Mouse (Mus musculus) forebrain, embryonic 15.5 days (tissue): ENCODE results near the gene Dnmt3a. TPM values are rescaled to one million over a fixed set of nuclear protein-coding genes. Genes with fewer than 3 reads are reported as not detected.

ENCODE experiments used
- ATAC-seq: fragments of 200-750 bp; cut with Nextera tagmentation; replicated peaks from 2 replicates; pipeline ENCODE4 v1.8.0; 2017; ENCODE audit warnings: mild to moderate bottlenecking, moderate TSS enrichment, moderate library complexity
- H3K27ac ChIP-seq: fragments of 300-500 bp; sonication (generic); replicated peaks from 2 replicates; pipeline ENCODE4 v1.5.1; 2015; ENCODE audit warnings: mild to moderate bottlenecking, inconsistent platforms
- H3K27me3 ChIP-seq: fragments of 300-500 bp; sonication (generic); 2 replicates; pipeline ENCODE4 v1.6.1; 2015; ENCODE audit warnings: inconsistent platforms
- H3K36me3 ChIP-seq: fragments of 300-500 bp; sonication (generic); 2 replicates; pipeline ENCODE4 v1.6.1; 2015; ENCODE audit warnings: mild to moderate bottlenecking, inconsistent platforms
- H3K4me1 ChIP-seq: fragments of 300-500 bp; sonication (generic); 2 replicates; pipeline ENCODE4 v1.6.1; 2015; ENCODE audit warnings: inconsistent platforms
- H3K4me2 ChIP-seq: fragments of 300-500 bp; sonication (generic); replicated peaks from 2 replicates; pipeline ENCODE4 v1.6.1; 2015; ENCODE audit warnings: mild to moderate bottlenecking, inconsistent platforms
- H3K4me3 ChIP-seq: fragments of 300-500 bp; sonication (generic); 2 replicates; pipeline ENCODE4 v1.5.1; 2015; ENCODE audit warnings: mild to moderate bottlenecking, inconsistent platforms
- H3K9ac ChIP-seq: fragments of 300-500 bp; sonication (generic); replicated peaks from 2 replicates; pipeline ENCODE4 v1.6.1; 2015; ENCODE audit warnings: mild to moderate bottlenecking, inconsistent platforms
- H3K9me3 ChIP-seq: fragments of 300-500 bp; sonication (generic); 2 replicates; pipeline ENCODE4 v1.6.1; 2016; ENCODE audit warnings: inconsistent platforms
- WGBS: fragments of 180-500 bp; shearing (Covaris S2); methylation state at CpG from one replicate; pipeline ENCODE4 v1.1.7; 2015; ENCODE audit warnings: mixed read lengths; 5-methylcytosine and 5-hydroxymethylcytosine counted together
- polyA plus RNA-seq: library from polyadenylated mRNA; unstranded; fragments of >200 nt; fragmentation: Nextera tagmentation; extraction: Ambion mirVana; gene quantifications from 2 replicates; pipeline ENCODE4 v1.2.1, GENCODE M21; 2015

Dnmt3a gene
- polyA plus RNA-seq, result 90.4 and 95.4 TPM in 2 replicates

GRCm38 (mm10) chr12:3805852-3806251 lies at the start of gene Dnmt3a:
Gene Dnmt3a (plus strand): TSS chr12:3806007.
- Histone ChIP-seq H3K36me3 (no peaks in the 10 kb centered on the region), H3K9me3 (no peaks in the 10 kb centered on the region), H3K4me1 (peaks cover 31% of the 10 kb centered on the region), H3K27me3 (no peaks in the 10 kb centered on the region), H3K27ac (peak within 1 kb of the TSS; percentile 82), H3K9ac (peak within 1 kb of the TSS; percentile 65), H3K4me3 (peak within 1 kb of the TSS; percentile 58), H3K4me2 (peak within 1 kb of the TSS; percentile 52)
- WGBS, result 26% methylated on average over 4 of the region's 4 CpGs
- ATAC-seq, result peak; percentile 4; the same call in 1 of the 2 replicates

GRCm38 (mm10) chr12:3756216-3756615 lies 49.6 kb upstream of the Dnmt3a start:
- H3K4me2 ChIP-seq, result no peak overlapping the region
- no peaks in the 10 kb centered on the region for H3K9me3 ChIP-seq
- no peak overlapping the region for H3K9ac ChIP-seq
- ATAC-seq, result no peak
- peaks cover 5% of the 10 kb centered on the region for H3K4me1 ChIP-seq
- no peak overlapping the region for H3K27ac ChIP-seq
- H3K27me3 ChIP-seq, result no peaks in the 10 kb centered on the region
- 96% methylated on average over 3 of the region's 3 CpGs for WGBS
- H3K36me3 ChIP-seq, result no peaks in the 10 kb centered on the region
- no peak overlapping the region for H3K4me3 ChIP-seq

GRCm38 (mm10) chr12:3758127-3758526 lies 47.7 kb upstream of the Dnmt3a start:
- WGBS, result 78% methylated on average over 3 of the region's 3 CpGs
- H3K4me1 ChIP-seq, result peaks cover 9% of the 10 kb centered on the region
- ATAC-seq, result no peak
- H3K4me3 ChIP-seq, result no peak overlapping the region
- no peaks in the 10 kb centered on the region for H3K36me3 ChIP-seq
- H3K27ac ChIP-seq, result no peak overlapping the region
- H3K27me3 ChIP-seq, result no peaks in the 10 kb centered on the region
- H3K4me2 ChIP-seq, result no peak overlapping the region
- H3K9ac ChIP-seq, result no peak overlapping the region
- no peaks in the 10 kb centered on the region for H3K9me3 ChIP-seq

GRCm38 (mm10) chr12:3759419-3759818 lies 46.4 kb upstream of the Dnmt3a start:
- no peak overlapping the region for H3K27ac ChIP-seq
- H3K4me3 ChIP-seq, result no peak overlapping the region
- 73% methylated on average over 4 of the region's 4 CpGs for WGBS
- no peaks in the 10 kb centered on the region for H3K36me3 ChIP-seq
- no peak for ATAC-seq
- no peaks in the 10 kb centered on the region for H3K27me3 ChIP-seq
- no peaks in the 10 kb centered on the region for H3K9me3 ChIP-seq
- no peak overlapping the region for H3K4me2 ChIP-seq
- no peak overlapping the region for H3K9ac ChIP-seq
- H3K4me1 ChIP-seq, result peaks cover 9% of the 10 kb centered on the region

GRCm38 (mm10) chr12:3760876-3761590 lies 44.8 kb upstream of the Dnmt3a start:
- Histone ChIP-seq H3K4me3 (no peak overlapping the region), H3K27me3 (no peaks in the 10 kb centered on the region), H3K9ac (no peak overlapping the region), H3K27ac (0 out of 2 replicates have a peak overlapping the region, but pooled peaks have one; percentile 27), H3K9me3 (no peaks in the 10 kb centered on the region), H3K4me1 (peaks cover 9% of the 10 kb centered on the region), H3K36me3 (no peaks in the 10 kb centered on the region), H3K4me2 (no peak overlapping the region)
- ATAC-seq, result peak; percentile 83
- 58% methylated on average over 4 of the region's 4 CpGs for WGBS

- peaks cover 9% of the 10 kb centered on the region for H3K4me1 ChIP-seq
- no peaks in the 10 kb centered on the region for H3K27me3 ChIP-seq
- WGBS, result 55% methylated on average over 6 of the region's 6 CpGs
- H3K36me3 ChIP-seq, result no peaks in the 10 kb centered on the region
- no peaks in the 10 kb centered on the region for H3K9me3 ChIP-seq
- H3K9ac ChIP-seq, result no peak overlapping the region
- no peak overlapping the region for H3K4me3 ChIP-seq
- ATAC-seq, result peak; percentile 61; the same call in 1 of the 2 replicates
- H3K4me2 ChIP-seq, result no peak overlapping the region
- 0 out of 2 replicates have a peak overlapping the region, but pooled peaks have one; percentile 27 for H3K27ac ChIP-seq
Measured at GRCm38 (mm10) chr12:3761591-3762295, 44.1 kb upstream of the Dnmt3a start.

GRCm38 (mm10) chr12:3764191-3764804 lies 41.5 kb upstream of the Dnmt3a start:
- no peaks in the 10 kb centered on the region for H3K27me3 ChIP-seq
- 86% methylated on average over 3 of the region's 3 CpGs for WGBS
- H3K4me1 ChIP-seq, result peaks cover 9% of the 10 kb centered on the region
- no peak overlapping the region for H3K4me3 ChIP-seq
- no peaks in the 10 kb centered on the region for H3K9me3 ChIP-seq
- no peak overlapping the region for H3K4me2 ChIP-seq
- H3K36me3 ChIP-seq, result no peaks in the 10 kb centered on the region
- no peak overlapping the region for H3K27ac ChIP-seq
- H3K9ac ChIP-seq, result no peak overlapping the region
- ATAC-seq, result no peak

- H3K4me2 ChIP-seq, result no peak overlapping the region
- WGBS, result 47% methylated on average over 8 of the region's 8 CpGs
- H3K9me3 ChIP-seq, result no peaks in the 10 kb centered on the region
- H3K9ac ChIP-seq, result no peak overlapping the region
- H3K4me1 ChIP-seq, result no peaks in the 10 kb centered on the region
- H3K27ac ChIP-seq, result no peak overlapping the region
- ATAC-seq, result no peak
- 0 out of 2 replicates have a peak, but pooled peaks cover 3% of the 10 kb centered on the region for H3K36me3 ChIP-seq
- H3K27me3 ChIP-seq, result no peaks in the 10 kb centered on the region
- H3K4me3 ChIP-seq, result no peak overlapping the region
Measured at GRCm38 (mm10) chr12:3767360-3767759, 38.4 kb upstream of the Dnmt3a start.

GRCm38 (mm10) chr12:3768391-3768790 lies 37.4 kb upstream of the Dnmt3a start:
- Histone ChIP-seq H3K27ac (no peak overlapping the region), H3K4me2 (no peak overlapping the region), H3K27me3 (no peaks in the 10 kb centered on the region), H3K9ac (no peak overlapping the region), H3K9me3 (no peaks in the 10 kb centered on the region), H3K4me1 (no peaks in the 10 kb centered on the region), H3K4me3 (no peak overlapping the region), H3K36me3 (0 out of 2 replicates have a peak, but pooled peaks cover 3% of the 10 kb centered on the region)
- 93% methylated on average over 4 of the region's 4 CpGs for WGBS
- ATAC-seq, result no peak

- H3K4me2 ChIP-seq, result no peak overlapping the region
- 79% methylated on average over 2 of the region's 2 CpGs for WGBS
- ATAC-seq, result no peak
Measured at GRCm38 (mm10) chr12:3770546-3770945, 35.3 kb upstream of the Dnmt3a start.

GRCm38 (mm10) chr12:3771080-3771479 lies 34.7 kb upstream of the Dnmt3a start:
- no peak overlapping the region for H3K9ac ChIP-seq
- ATAC-seq, result no peak
- no peak overlapping the region for H3K27ac ChIP-seq
- no peaks in the 10 kb centered on the region for H3K27me3 ChIP-seq
- no peak overlapping the region for H3K4me2 ChIP-seq
- no peaks in the 10 kb centered on the region for H3K9me3 ChIP-seq
- no peak overlapping the region for H3K4me3 ChIP-seq
- WGBS, result 92% methylated on average over 2 of the region's 2 CpGs
- no peaks in the 10 kb centered on the region for H3K4me1 ChIP-seq
- 0 out of 2 replicates have a peak, but pooled peaks cover 3% of the 10 kb centered on the region for H3K36me3 ChIP-seq

More at GRCm38 (mm10) chr12:3770546-3770945, 35.3 kb upstream of the Dnmt3a start:
- Histone ChIP-seq H3K4me1 (no peaks in the 10 kb centered on the region), H3K27me3 (no peaks in the 10 kb centered on the region), H3K9me3 (no peaks in the 10 kb centered on the region), H3K9ac (no peak overlapping the region), H3K27ac (no peak overlapping the region), H3K4me3 (no peak overlapping the region), H3K36me3 (0 out of 2 replicates have a peak, but pooled peaks cover 3% of the 10 kb centered on the region)

GRCm38 (mm10) chr12:3773643-3774042 lies 32.2 kb upstream of the Dnmt3a start:
- no peak overlapping the region for H3K27ac ChIP-seq
- 85% methylated on average over 3 of the region's 3 CpGs for WGBS
- H3K4me2 ChIP-seq, result no peak overlapping the region
- H3K4me3 ChIP-seq, result no peak overlapping the region
- H3K9ac ChIP-seq, result no peak overlapping the region
- 0 out of 2 replicates have a peak, but pooled peaks cover 3% of the 10 kb centered on the region for H3K36me3 ChIP-seq
- H3K9me3 ChIP-seq, result no peaks in the 10 kb centered on the region
- H3K4me1 ChIP-seq, result no peaks in the 10 kb centered on the region
- ATAC-seq, result no peak
- H3K27me3 ChIP-seq, result no peaks in the 10 kb centered on the region
